Mouse (Mus musculus): ENCODE results near the gene Abhd17a. TPM values are rescaled to one million over a fixed set of nuclear protein-coding genes. Genes with fewer than 3 reads are reported as not detected.
"Not testable (repeated sequence)": the region's sequence is repeated elsewhere in the genome, so short reads cannot be mapped to it uniquely, and the experiment has no call there.

Abhd17a gene
- polyA plus RNA-seq, 1 experiment from 2014 or later, result 104 TPM

DNA sequence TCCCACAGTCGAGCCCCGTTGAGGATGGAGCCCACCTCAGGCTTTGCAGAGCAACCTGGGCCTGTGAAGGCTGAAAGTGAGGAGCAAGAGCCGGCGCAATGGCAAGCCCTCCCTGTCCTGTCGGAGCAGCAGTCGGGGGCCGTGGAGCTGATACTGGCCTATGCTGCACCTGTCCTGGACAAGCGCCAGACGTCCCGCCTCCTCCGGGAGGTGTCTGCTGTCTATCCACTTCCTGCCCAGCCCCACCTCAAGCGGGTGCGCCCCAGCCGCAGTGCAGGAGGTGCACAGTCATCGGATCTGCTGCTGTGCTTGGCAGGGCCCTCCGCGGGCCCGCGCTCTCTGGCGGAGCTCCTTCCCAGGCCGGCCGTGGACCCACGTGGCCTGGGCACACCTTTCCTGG, 16.2 kb upstream of the Abhd17a start:
- H3K36me3 ChIP-seq, result peaks cover 52% of the 10 kb centered on the region
- WGBS, result 89% methylated on average over 23 of the region's 23 CpGs
- peaks cover 18% of the 10 kb centered on the region for H3K4me1 ChIP-seq
- H3K4me2 ChIP-seq, result no peak overlapping the region
- H3K9ac ChIP-seq, result no peak overlapping the region
- H3K27me3 ChIP-seq, result no peaks in the 10 kb centered on the region
- H3K4me3 ChIP-seq, result no peak overlapping the region
- no peaks in the 10 kb centered on the region for H3K9me3 ChIP-seq
- H3K27ac ChIP-seq, result no peak overlapping the region
- ATAC-seq (ENCODE audit: insufficient number of reproducible peaks, low FRiP score, low TSS enrichment, low read depth), result no peak

- Histone ChIP-seq H3K36me3 (peaks cover 49% of the 10 kb centered on the region), H3K4me1 (peaks cover 18% of the 10 kb centered on the region)
- H3K9ac ChIP-seq; H3K27me3 ChIP-seq; H3K27ac ChIP-seq; ATAC-seq (ENCODE audit: insufficient number of reproducible peaks, low FRiP score, low TSS enrichment, low read depth); H3K4me2 ChIP-seq; H3K9me3 ChIP-seq; H3K4me3 ChIP-seq: not testable (repeated sequence)
- 79% methylated on average over 4 of the region's 4 CpGs for WGBS
Observed at GRCm38 (mm10) chr10:80605721-80606120, 15.6 kb upstream of the Abhd17a start, which contains the start of gene Gm49322. Gene Gm49322 (plus strand): TSS chr10:80606021.

- H3K4me1 ChIP-seq, result peaks cover 18% of the 10 kb centered on the region
- no peak overlapping the region for H3K27ac ChIP-seq
- WGBS, result 78% methylated on average over 2 of the region's 2 CpGs
- H3K27me3 ChIP-seq, result no peaks in the 10 kb centered on the region
- no peak overlapping the region for H3K4me2 ChIP-seq
- ATAC-seq (ENCODE audit: insufficient number of reproducible peaks, low FRiP score, low TSS enrichment, low read depth), result no peak
- peaks cover 45% of the 10 kb centered on the region for H3K36me3 ChIP-seq
- no peak overlapping the region for H3K4me3 ChIP-seq
- H3K9ac ChIP-seq, result no peak overlapping the region
- no peaks in the 10 kb centered on the region for H3K9me3 ChIP-seq
Observed at GRCm38 (mm10) chr10:80604988-80605387, 14.8 kb upstream of the Abhd17a start.

- peak overlapping the region; percentile 77 for H3K4me3 ChIP-seq
- H3K27ac ChIP-seq, result 0 out of 2 replicates have a peak overlapping the region, but pooled peaks have one; percentile 91
- H3K4me2 ChIP-seq, result peak overlapping the region; percentile 64
- WGBS, result 90% methylated on average over 7 of the region's 7 CpGs
- peaks cover 35% of the 10 kb centered on the region for H3K36me3 ChIP-seq
- no peak for ATAC-seq (ENCODE audit: insufficient number of reproducible peaks, low FRiP score, low TSS enrichment, low read depth)
- H3K9me3 ChIP-seq, result no peaks in the 10 kb centered on the region
- no peaks in the 10 kb centered on the region for H3K27me3 ChIP-seq
- H3K9ac ChIP-seq, result peak overlapping the region; percentile 48; the same call in 1 of the 2 replicates
- H3K4me1 ChIP-seq, result peaks cover 18% of the 10 kb centered on the region
Observed at GRCm38 (mm10) chr10:80604001-80604509, 13.9 kb upstream of the Abhd17a start.

DNA sequence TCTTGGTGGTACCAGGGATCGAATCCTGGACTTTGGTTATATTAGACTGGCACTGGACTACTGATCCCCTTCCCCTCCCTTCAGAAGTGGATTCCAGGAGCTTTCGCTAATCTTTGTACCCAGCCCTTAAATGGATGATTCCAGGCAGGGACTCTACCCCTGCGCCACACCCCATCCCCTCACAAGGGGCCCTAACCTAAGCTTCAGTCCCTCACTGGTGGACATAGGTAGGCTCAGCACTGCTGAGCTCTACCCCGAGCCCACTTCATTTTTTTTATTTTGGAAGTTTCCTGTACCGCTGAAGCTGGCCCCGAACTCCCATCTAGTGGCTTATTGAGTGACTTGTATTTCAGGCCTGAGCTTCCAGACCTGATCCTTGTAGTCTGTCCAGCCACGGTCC, 13.2 kb upstream of the Abhd17a start:
- Histone ChIP-seq H3K9me3 (no peaks in the 10 kb centered on the region), H3K4me1 (peaks cover 18% of the 10 kb centered on the region), H3K9ac (peak overlapping the region; percentile 48), H3K27me3 (no peaks in the 10 kb centered on the region), H3K27ac (peak overlapping the region; percentile 91; the same call in 1 of the 2 replicates), H3K4me3 (peak overlapping the region; percentile 77), H3K4me2 (peak overlapping the region; percentile 64), H3K36me3 (peaks cover 28% of the 10 kb centered on the region)
- WGBS, result 37% methylated on average over 7 of the region's 7 CpGs
- ATAC-seq (ENCODE audit: insufficient number of reproducible peaks, low FRiP score, low TSS enrichment, low read depth), result no peak

GRCm38 (mm10) chr10:80602698-80603325, 12.7 kb upstream of the Abhd17a start, which contains the start of the genes Scamp4 and Adat3:
Gene Scamp4 (plus strand): TSS chr10:80602872.
Gene Adat3 (plus strand): TSS chr10:80602880.
- peak within 1 kb of the TSS; percentile 91 for H3K27ac ChIP-seq
- H3K36me3 ChIP-seq, result peaks cover 23% of the 10 kb centered on the region
- peak within 1 kb of the TSS; percentile 48 for H3K9ac ChIP-seq
- under 1% methylated on average over 52 of the region's 54 CpGs for WGBS
- H3K4me1 ChIP-seq, result peaks cover 18% of the 10 kb centered on the region
- H3K4me2 ChIP-seq, result peak within 1 kb of the TSS; percentile 64
- H3K9me3 ChIP-seq, result no peaks in the 10 kb centered on the region
- peak; percentile 92 for ATAC-seq (ENCODE audit: insufficient number of reproducible peaks, low FRiP score, low TSS enrichment, low read depth)
- peak within 1 kb of the TSS; percentile 77 for H3K4me3 ChIP-seq
- H3K27me3 ChIP-seq, result no peaks in the 10 kb centered on the region

DNA sequence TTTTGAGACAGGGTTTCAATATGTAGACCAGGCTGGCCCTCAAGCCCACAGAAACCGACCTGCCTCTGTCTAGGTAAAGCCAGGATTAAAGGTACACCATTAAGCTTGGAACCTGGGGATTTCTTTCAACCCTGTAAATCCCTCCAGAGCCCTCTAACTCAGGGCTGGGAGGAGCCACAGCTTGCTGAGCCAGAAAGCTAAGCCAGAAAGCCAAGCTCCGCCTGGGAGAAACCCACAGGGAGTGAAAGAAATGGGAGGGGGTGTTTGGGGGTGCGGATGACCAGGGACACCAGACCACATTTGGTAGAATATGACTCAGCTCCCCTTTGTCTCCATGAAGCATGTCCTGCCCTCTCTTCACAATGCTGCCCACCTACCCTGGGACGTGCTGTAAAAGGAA, 6.2 kb upstream of the Abhd17a start:
- no peaks in the 10 kb centered on the region for H3K27me3 ChIP-seq
- no peaks in the 10 kb centered on the region for H3K36me3 ChIP-seq
- 41% methylated on average over 4 of the region's 4 CpGs for WGBS
- H3K9ac ChIP-seq, result no peak overlapping the region
- no peak overlapping the region for H3K27ac ChIP-seq
- H3K4me3 ChIP-seq, result no peak overlapping the region
- no peak overlapping the region for H3K4me2 ChIP-seq
- H3K9me3 ChIP-seq, result no peaks in the 10 kb centered on the region
- H3K4me1 ChIP-seq, result no peaks in the 10 kb centered on the region
- no peak for ATAC-seq (ENCODE audit: insufficient number of reproducible peaks, low FRiP score, low TSS enrichment, low read depth)

DNA sequence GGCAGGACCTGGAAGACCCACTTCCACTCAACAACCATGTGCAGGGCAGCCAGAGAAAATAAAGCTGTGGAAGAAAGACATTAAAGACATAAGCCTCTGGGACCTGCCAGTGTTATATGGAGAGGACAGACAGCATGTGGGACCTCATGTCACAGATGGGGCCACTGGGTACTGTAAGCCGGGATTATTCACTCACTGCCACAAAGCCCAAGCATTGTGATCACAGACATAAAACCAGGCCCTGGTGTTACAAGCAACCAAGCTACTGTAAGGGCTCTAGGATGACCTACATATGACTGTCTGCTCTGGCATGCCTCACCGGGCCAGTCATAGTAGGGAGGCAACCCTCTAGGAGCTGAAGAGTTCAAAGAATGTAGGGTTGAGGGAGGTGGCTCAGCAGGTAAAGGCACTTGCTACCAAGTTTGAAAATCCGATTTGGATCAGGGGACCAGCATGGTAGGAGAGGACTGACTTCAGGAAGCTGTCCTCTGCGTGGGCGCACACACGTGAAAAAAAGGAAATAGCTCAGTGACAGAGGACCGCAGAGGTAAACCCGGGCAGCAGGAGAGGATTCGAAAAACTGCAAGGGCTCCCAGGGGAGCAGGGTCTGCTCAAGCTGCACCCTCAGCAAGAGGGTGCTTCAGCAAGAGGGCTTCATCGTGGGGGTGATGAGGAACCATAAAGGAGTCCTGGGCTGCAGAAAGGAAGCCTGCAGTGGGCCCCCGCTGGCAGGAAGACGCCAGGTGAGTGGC, 838 bp downstream of the Abhd17a start:
- Histone ChIP-seq H3K4me2 (peak overlapping the region; percentile 93), H3K27me3 (no peaks in the 10 kb centered on the region), H3K4me3 (peak overlapping the region; percentile 93), H3K27ac (peak overlapping the region; percentile 79), H3K36me3 (peaks cover 21% of the 10 kb centered on the region), H3K9me3 (no peaks in the 10 kb centered on the region), H3K4me1 (peaks cover 42% of the 10 kb centered on the region), H3K9ac (peak overlapping the region; percentile 93)
- WGBS, result 15% methylated on average over 12 of the region's 12 CpGs
- no peak for ATAC-seq (ENCODE audit: insufficient number of reproducible peaks, low FRiP score, low TSS enrichment, low read depth)

GRCm38 (mm10) chr10:80587305-80587657, 2.9 kb downstream of the Abhd17a start:
- Histone ChIP-seq H3K4me3 (0 out of 2 replicates have a peak overlapping the region, but pooled peaks have one; percentile 1), H3K9me3 (no peaks in the 10 kb centered on the region), H3K27me3 (no peaks in the 10 kb centered on the region), H3K4me2 (no peak overlapping the region), H3K4me1 (peaks cover 51% of the 10 kb centered on the region), H3K36me3 (peaks cover 39% of the 10 kb centered on the region), H3K27ac (peak overlapping the region; percentile 60), H3K9ac (0 out of 2 replicates have a peak overlapping the region, but pooled peaks have one; percentile 26)
- no peak for ATAC-seq (ENCODE audit: insufficient number of reproducible peaks, low FRiP score, low TSS enrichment, low read depth)
- 45% methylated on average over 4 of the region's 4 CpGs for WGBS

- Histone ChIP-seq H3K27me3 (no peaks in the 10 kb centered on the region), H3K27ac (peak overlapping the region; percentile 60), H3K9ac (0 out of 2 replicates have a peak overlapping the region, but pooled peaks have one; percentile 26), H3K4me1 (peaks cover 51% of the 10 kb centered on the region), H3K4me2 (no peak overlapping the region), H3K36me3 (peaks cover 42% of the 10 kb centered on the region), H3K9me3 (no peaks in the 10 kb centered on the region), H3K4me3 (peak overlapping the region; percentile 1)
- no peak for ATAC-seq (ENCODE audit: insufficient number of reproducible peaks, low FRiP score, low TSS enrichment, low read depth)
- WGBS, result 93% methylated on average over 40 of the region's 51 CpGs
Observed at GRCm38 (mm10) chr10:80586407-80587304, 3.5 kb downstream of the Abhd17a start.

GRCm38 (mm10) chr10:80585581-80585980, 4.6 kb downstream of the Abhd17a start:
- Histone ChIP-seq H3K4me2 (no peak overlapping the region), H3K27ac (no peak overlapping the region; the same call in 1 of the 2 replicates), H3K9ac (0 out of 2 replicates have a peak overlapping the region, but pooled peaks have one; percentile 2), H3K4me1 (peaks cover 49% of the 10 kb centered on the region), H3K4me3 (peak overlapping the region; percentile 1; the same call in 1 of the 2 replicates), H3K9me3 (no peaks in the 10 kb centered on the region), H3K36me3 (peaks cover 45% of the 10 kb centered on the region), H3K27me3 (no peaks in the 10 kb centered on the region)
- ATAC-seq (ENCODE audit: insufficient number of reproducible peaks, low FRiP score, low TSS enrichment, low read depth), result no peak
- 92% methylated on average over 8 of the region's 8 CpGs for WGBS
